ENCODE assay signal across 25 mouse cellular contexts in genomic region chrX:159976243-159976642, GRCm38 (mm10). TPM values are rescaled to one million over a fixed set of nuclear protein-coding genes. Genes with fewer than 3 reads are reported as not detected.
"Had no signal": no experiment of that assay in that cellular context is flagged by ENCODE, and none has a peak within 500 bp of the region (broad histone marks: within the 10 kb centered on the region; RNA-seq: fewer than 3 reads in every experiment).

No protein-coding gene starts in this region.

- H3K4me1 ChIP-seq: embryonic facial prominence, embryonic 10.5 days; embryonic facial prominence, embryonic 12.5 days; embryonic facial prominence, embryonic 13.5 days; embryonic facial prominence, embryonic 15.5 days; forebrain, embryonic 10.5 days; forebrain, embryonic 12.5 days; forebrain, embryonic 13.5 days; forebrain, embryonic 15.5 days; heart, embryonic 10.5 days had no signal

- H3K27ac ChIP-seq: embryonic facial prominence, embryonic 10.5 days; embryonic facial prominence, embryonic 12.5 days; embryonic facial prominence, embryonic 13.5 days; embryonic facial prominence, embryonic 15.5 days; forebrain, embryonic 10.5 days; forebrain, embryonic 12.5 days; forebrain, embryonic 13.5 days; forebrain, embryonic 15.5 days; gastrocnemius, adult 2 months; heart, adult 2 months; heart, embryonic 10.5 days had no signal

- H3K27me3 ChIP-seq: embryonic facial prominence, embryonic 12.5 days; forebrain, embryonic 13.5 days; forebrain, embryonic 15.5 days had no signal

- H3K9me3 ChIP-seq: embryonic facial prominence, embryonic 10.5 days; embryonic facial prominence, embryonic 12.5 days; embryonic facial prominence, embryonic 13.5 days; embryonic facial prominence, embryonic 15.5 days; forebrain, embryonic 10.5 days; forebrain, embryonic 12.5 days; forebrain, embryonic 13.5 days; forebrain, embryonic 15.5 days; heart, embryonic 10.5 days had no signal

- H3K9ac ChIP-seq: embryonic facial prominence, embryonic 12.5 days; embryonic facial prominence, embryonic 13.5 days; embryonic facial prominence, embryonic 15.5 days; forebrain, embryonic 12.5 days; forebrain, embryonic 13.5 days; forebrain, embryonic 15.5 days; forebrain, postnatal 0 days had no signal

- DNase-seq: cerebellum, adult 9-11 months; cerebellum, postnatal 10 days; cerebellum, postnatal 14 days; cerebellum, postnatal 25 days; cerebellum, postnatal 36 days; embryo, embryonic 11 days; forebrain, postnatal 0 days; gastrocnemius, adult 2 months; gastrocnemius, postnatal 10 days; gastrocnemius, postnatal 14 days; gastrocnemius, postnatal 25 days; gastrocnemius, postnatal 36 days; heart, adult 11 months; heart, adult 18-20 months; heart, adult 2 months had no signal

- H3K36me3 ChIP-seq: embryonic facial prominence, embryonic 10.5 days; embryonic facial prominence, embryonic 12.5 days; embryonic facial prominence, embryonic 13.5 days; embryonic facial prominence, embryonic 15.5 days; forebrain, embryonic 10.5 days; forebrain, embryonic 12.5 days; forebrain, embryonic 15.5 days; heart, embryonic 10.5 days had no signal

- H3K4me3 ChIP-seq: embryonic facial prominence, embryonic 10.5 days; embryonic facial prominence, embryonic 12.5 days; embryonic facial prominence, embryonic 13.5 days; embryonic facial prominence, embryonic 15.5 days; erythroblast, embryonic 14.5 days; forebrain, embryonic 10.5 days; forebrain, embryonic 12.5 days; forebrain, embryonic 13.5 days; forebrain, embryonic 15.5 days; gastrocnemius, adult 2 months; heart, adult 2 months; heart, embryonic 10.5 days had no signal

RNA-seq across cellular contexts. Expression of gene Map3k15, which starts 12.0 kb away (rescaled TPM):
- polyA plus RNA-seq: erythroblast, embryonic 14.5 days had no signal
